Mouse (Mus musculus): ENCODE data around the gene Wdr41. TPM values are rescaled to one million over a fixed set of nuclear protein-coding genes. Genes with fewer than 3 reads are reported as not detected.

Wdr41 gene
- 10 to 100 TPM; 23.7 to 26.7 TPM for total RNA-seq (2021)
- long read RNA-seq, partial matches to known transcripts = 1 of 13 reads
- long read RNA-seq, other reads (novel, unspliced or antisense) = 12 of 13 reads

DNA sequence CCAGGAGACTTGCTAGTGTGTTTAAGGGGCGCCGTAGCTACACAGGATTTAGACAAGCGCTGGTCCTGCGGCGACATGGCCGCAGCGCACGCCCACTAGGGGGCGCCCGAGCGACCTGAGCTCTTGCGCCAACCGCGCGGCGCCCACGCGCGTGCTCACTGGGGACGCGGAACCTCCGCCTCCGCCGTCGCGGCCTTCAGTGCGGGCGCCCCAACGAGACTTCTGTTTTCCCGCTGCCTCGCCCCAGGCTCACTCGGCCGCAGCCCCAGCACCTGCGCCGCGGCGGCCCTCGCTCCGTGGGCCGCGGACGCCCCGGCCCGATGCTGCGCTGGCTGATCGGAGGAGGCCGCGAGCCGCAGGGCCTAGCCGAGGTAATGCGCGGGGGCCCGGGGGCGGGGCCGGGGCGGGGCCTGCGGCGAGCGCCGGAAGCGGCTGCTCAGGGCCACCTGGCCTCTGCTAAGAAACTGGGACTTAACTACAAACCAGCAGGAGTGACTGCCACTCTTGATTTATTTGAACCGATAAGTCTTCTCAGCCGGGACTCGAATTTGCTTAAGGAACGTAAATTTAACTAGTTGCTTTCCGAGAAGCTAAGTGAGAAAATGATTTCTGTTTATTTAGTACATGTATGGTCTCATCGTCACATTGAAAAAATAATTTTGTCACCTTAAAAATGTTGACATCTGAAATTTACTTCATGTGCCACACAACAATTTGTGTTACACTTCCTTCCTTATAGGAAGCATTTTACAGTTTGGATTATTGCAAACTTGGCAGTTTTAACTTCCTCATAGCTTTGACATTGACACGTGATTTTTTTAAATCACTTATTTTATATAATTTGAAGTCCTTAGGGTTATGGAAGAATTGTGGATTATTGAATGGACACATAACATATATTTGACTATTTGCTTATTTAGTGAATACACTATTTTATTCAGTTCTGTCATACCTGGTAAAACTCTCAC lies at the start of gene Wdr41:
Gene Wdr41 (plus strand): TSS at position 126 of the 968 bp plus-strand sequence.
- DNase-seq (ENCODE audit: low spot score in 2 of 2) = peak; percentile 88 to 94

DNA sequence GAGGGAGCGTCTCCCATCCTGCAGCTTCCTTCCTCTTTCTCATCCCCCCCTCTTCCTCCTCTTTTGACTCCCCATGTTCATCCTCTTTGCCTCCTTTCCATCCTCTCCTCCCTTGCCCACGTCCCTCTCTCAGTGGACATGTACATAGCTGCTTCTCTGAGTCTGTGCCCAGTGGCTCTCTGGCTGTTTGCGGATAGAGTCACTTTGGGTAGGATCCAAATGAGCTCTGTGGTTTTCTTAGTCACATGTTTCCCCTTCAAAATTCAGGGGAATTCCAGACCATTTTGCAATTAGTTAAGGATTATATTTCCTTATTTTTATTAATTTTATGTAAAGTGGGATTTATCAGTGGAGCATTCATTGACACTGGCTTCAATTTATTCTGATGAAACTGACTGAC lies 48.1 kb upstream of the Wdr41 start:
- no peak for DNase-seq (ENCODE audit: low spot score in 2 of 2)

GRCm38 (mm10) chr13:94938418-94938817 lies 37.7 kb upstream of the Wdr41 start:
- DNase-seq (ENCODE audit: low spot score in 2 of 2) = no peak

GRCm38 (mm10) chr13:94940104-94940503 lies 36.0 kb upstream of the Wdr41 start:
- no peak for DNase-seq (ENCODE audit: low spot score in 2 of 2)

- peak; percentile 72 to 73 for DNase-seq (ENCODE audit: low spot score in 2 of 2)
These were observed 34.9 kb upstream of the Wdr41 start for GRCm38 (mm10) chr13:94941230-94941629.

- no peak for DNase-seq (ENCODE audit: low spot score in 2 of 2)
These were observed 20.2 kb upstream of the Wdr41 start for GRCm38 (mm10) chr13:94955941-94956340.

GRCm38 (mm10) chr13:94957965-94958364 lies 18.2 kb upstream of the Wdr41 start:
- DNase-seq (ENCODE audit: low spot score in 2 of 2) = peak; percentile 19 to 55

- DNase-seq (ENCODE audit: low spot score in 2 of 2) = no peak
These were observed 6.1 kb upstream of the Wdr41 start for GRCm38 (mm10) chr13:94969992-94970553.

GRCm38 (mm10) chr13:94975828-94976218 lies 321 bp upstream of the Wdr41 start:
- DNase-seq (ENCODE audit: low spot score in 2 of 2) = no peak

- DNase-seq (ENCODE audit: low spot score in 2 of 2) = no peak
These were observed 2.9 kb downstream of the Wdr41 start for GRCm38 (mm10) chr13:94979081-94979480.

GRCm38 (mm10) chr13:94990516-94990915 lies 14.4 kb downstream of the Wdr41 start:
- DNase-seq (ENCODE audit: low spot score in 2 of 2) = no peak

GRCm38 (mm10) chr13:95007281-95007680 lies 31.1 kb downstream of the Wdr41 start:
- DNase-seq (ENCODE audit: low spot score in 2 of 2) = no peak

GRCm38 (mm10) chr13:95009261-95009660 lies 33.1 kb downstream of the Wdr41 start:
- DNase-seq (ENCODE audit: low spot score in 2 of 2) = peak in 1 of 2 experiments; percentile 19

- no peak for DNase-seq (ENCODE audit: low spot score in 2 of 2)
These were observed 35.6 kb downstream of the Wdr41 start for GRCm38 (mm10) chr13:95011546-95012257.

GRCm38 (mm10) chr13:95017278-95017677 lies 41.1 kb downstream of the Wdr41 start:
- no peak for DNase-seq (ENCODE audit: low spot score in 2 of 2)

GRCm38 (mm10) chr13:95017916-95018315 lies 41.8 kb downstream of the Wdr41 start:
- peak; percentile 76 to 80 for DNase-seq (ENCODE audit: low spot score in 2 of 2)

GRCm38 (mm10) chr13:95019345-95019744 lies 43.2 kb downstream of the Wdr41 start:
- DNase-seq (ENCODE audit: low spot score in 2 of 2) = no peak

GRCm38 (mm10) chr13:95020216-95020615 lies 44.1 kb downstream of the Wdr41 start:
- no peak for DNase-seq (ENCODE audit: low spot score in 2 of 2)

- no peak for DNase-seq (ENCODE audit: low spot score in 2 of 2)
These were observed 54.7 kb downstream of the Wdr41 start for GRCm38 (mm10) chr13:95030828-95031227.

- DNase-seq (ENCODE audit: low spot score in 2 of 2) = no peak
These were observed 56.1 kb downstream of the Wdr41 start for GRCm38 (mm10) chr13:95032127-95032831.

DNA sequence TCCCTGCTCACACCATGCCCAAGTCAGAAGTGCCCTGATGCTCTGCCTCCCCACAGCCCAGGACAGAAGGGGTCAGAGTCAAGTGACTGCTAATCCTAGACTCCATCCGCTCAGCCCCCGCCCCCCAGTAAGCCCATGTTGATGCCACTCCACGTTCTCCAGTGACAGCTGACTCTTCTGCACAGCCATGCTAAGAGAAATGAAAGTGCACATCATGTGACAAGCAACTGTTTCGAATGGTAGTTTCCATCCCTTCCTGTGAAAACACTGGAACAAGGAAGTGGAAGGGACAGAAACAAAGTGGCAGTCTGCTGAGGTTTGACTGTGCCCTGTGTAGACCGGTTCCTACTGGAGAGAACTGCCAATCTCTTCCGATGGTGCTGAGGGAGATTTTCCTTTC lies 56.8 kb downstream of the Wdr41 start:
- no peak for DNase-seq (ENCODE audit: low spot score in 2 of 2)
